Mouse (Mus musculus) CH12.LX (cell line): ENCODE measurements around the gene Kif1a.

ENCODE experiments used
- HCFC1 ChIP-seq: IDR thresholded peaks from 2 replicates; pipeline ENCODE4 v1.6.1; 2012; ENCODE audit warnings: low read depth, mild to moderate bottlenecking, inconsistent platforms, low read length, improper control_type of control experiment
- MYC ChIP-seq: IDR thresholded peaks from 2 replicates; pipeline ENCODE4 v1.6.1; 2011; ENCODE audit warnings: low read depth, mild to moderate bottlenecking, improper control_type of control experiment, low read length

- no peak for TF ChIP-seq HCFC1
- no peak for TF ChIP-seq MYC
These were observed 36.8 kb upstream of the Kif1a start for GRCm38 (mm10) chr1:93138534-93138933.
